Mouse (Mus musculus): Measurements from ENCODE around the gene Ccdc60.

- TF ChIP-seq POLR2A (IDR thresholded peaks at IDR 0.05; ENCODE audit: low read depth, low read length) (no peak), CTCF (conservative IDR thresholded peaks at IDR 0.05; ENCODE audit: insufficient read depth, insufficient read length, low read depth, low read length) (no peak)
Measured at GRCm38 (mm10) chr5:116221916-116222315, 66.9 kb downstream of the Ccdc60 start.

Data from kidney, adult 2 months (tissue).